Mouse (Mus musculus): ENCODE data around the gene Gpc1. TPM values are rescaled to one million over a fixed set of nuclear protein-coding genes. Genes with fewer than 3 reads are reported as not detected.

Gene Gpc1
- total RNA-seq, 4 experiments from 2014 or later, result 66.2 to 86.0 (median 72.4) TPM

- DNase-seq, result no peak
These were observed 48.7 kb downstream of the Gpc1 start for GRCm38 (mm10) chr1:92880101-92880500.

GRCm38 (mm10) chr1:92881982-92882381, 50.5 kb downstream of the Gpc1 start:
- DNase-seq, result no peak

- DNase-seq, result no peak
These were observed 57.6 kb downstream of the Gpc1 start for GRCm38 (mm10) chr1:92888901-92889655.

- no peak for DNase-seq
These were observed 61.3 kb downstream of the Gpc1 start for GRCm38 (mm10) chr1:92892791-92893190.

GRCm38 (mm10) chr1:92893896-92894295, 62.5 kb downstream of the Gpc1 start:
- no peak for DNase-seq

GRCm38 (mm10) chr1:92895089-92895488, 63.6 kb downstream of the Gpc1 start:
- peak; percentile 72 for DNase-seq

GRCm38 (mm10) chr1:92902786-92903185, 71.3 kb downstream of the Gpc1 start, which contains the start of gene Ankmy1:
Ankmy1 (minus strand) TSS chr1:92902906.
- peak; percentile 63 for DNase-seq

GRCm38 (mm10) chr1:92903627-92904026, 72.2 kb downstream of the Gpc1 start:
- DNase-seq, result peak; percentile 48

GRCm38 (mm10) chr1:92905703-92906310, 74.4 kb downstream of the Gpc1 start:
- no peak for DNase-seq

GRCm38 (mm10) chr1:92906779-92907631, 75.6 kb downstream of the Gpc1 start, which contains the start of gene Dusp28:
Dusp28 (plus strand) TSS chr1:92906981.
- DNase-seq, result peak; percentile 94

GRCm38 (mm10) chr1:92907632-92908360, 76.4 kb downstream of the Gpc1 start:
- no peak for DNase-seq

GRCm38 (mm10) chr1:92908664-92909063, 77.2 kb downstream of the Gpc1 start:
- no peak for DNase-seq

GRCm38 (mm10) chr1:92909068-92909467, 77.6 kb downstream of the Gpc1 start:
- no peak for DNase-seq

Small RNAs within 50 kb of the gene (microRNA-seq; reads per million reads assigned to microRNA genes)
- 967 to 1,350 reads per million in 2 experiments for gene Mir149

Other genes with a start within 250 kb of the Gpc1 start
- not detected for gene Olfr1412, start 245.9 kb upstream of the Gpc1 start, total RNA-seq (2022)
- gene Olfr1411, start 237.2 kb upstream of the Gpc1 start, total RNA-seq (2022), result not detected
- not detected for gene Olfr1410, start 225.9 kb upstream of the Gpc1 start, total RNA-seq (2022)
- not detected for gene Olfr12, start 213.9 kb upstream of the Gpc1 start, total RNA-seq (2022)
- gene Cops9, start 189.7 kb upstream of the Gpc1 start, total RNA-seq (2022), result 100 to 1,000 TPM; 279 to 327 (median 313) TPM
- gene Otos, start 182.8 kb upstream of the Gpc1 start, total RNA-seq (2022), result under 1 TPM in 1 of 4 experiments, not detected in 3; 0.56 TPM
- 1 to 10 TPM; 1.0 to 1.9 (median 1.3) TPM for gene Ankmy1, start 71.3 kb downstream of the Gpc1 start, total RNA-seq (2022)
- 10 to 100 TPM; 16.2 to 17.9 (median 16.3) TPM for gene Dusp28, start 75.3 kb downstream of the Gpc1 start, total RNA-seq (2022)
- gene Rnpepl1, start 79.1 kb downstream of the Gpc1 start, total RNA-seq (2022), result 10 to 100 TPM; 64.1 to 84.4 (median 76.6) TPM
- gene Capn10, start 102.7 kb downstream of the Gpc1 start, total RNA-seq (2022), result 10 to 100 TPM; 17.3 to 27.2 (median 24.3) TPM
- 1 to 10 TPM in 1 of 4 experiments, under 1 TPM in 3; 0.58 to 1.8 (median 0.87) TPM for gene Gpr35, start 119.2 kb downstream of the Gpc1 start, total RNA-seq (2022)
- gene Aqp12, start 174.7 kb downstream of the Gpc1 start, total RNA-seq (2022), result under 1 TPM in 1 of 4 experiments, not detected in 3; 0.87 TPM

All from adrenal gland, adult 8-10 months (tissue).